Mouse (Mus musculus) forebrain, embryonic 10.5 days (tissue): Measurements from ENCODE around the gene Asphd1. TPM values are rescaled to one million over a fixed set of nuclear protein-coding genes. Genes with fewer than 3 reads are reported as not detected.

Experiments used
- DNase-seq: peaks from one replicate; pipeline ENCODE4 v3.0.0-alpha.2; 2017; ENCODE audit warnings: low spot score; ENCODE audit errors: extremely low spot score
- H3K27ac ChIP-seq: fragments of 300-500 bp; sonication (generic); 2 replicates; pipeline ENCODE4 v1.5.1; 2016; ENCODE audit warnings: mild to moderate bottlenecking
- H3K27me3 ChIP-seq: fragments of 300-500 bp; sonication (generic); 2 replicates; pipeline ENCODE4 v1.6.1; 2016; ENCODE audit warnings: mild to moderate bottlenecking; ENCODE audit not compliant: poor library complexity, severe bottlenecking
- H3K36me3 ChIP-seq: fragments of 300-500 bp; sonication (generic); replicated peaks from 2 replicates; pipeline ENCODE4 v1.6.1; 2016; ENCODE audit warnings: mild to moderate bottlenecking, moderate library complexity
- H3K4me1 ChIP-seq: fragments of 300-500 bp; sonication (generic); 2 replicates; pipeline ENCODE4 v1.6.1; 2016
- H3K4me3 ChIP-seq: fragments of 300-500 bp; sonication (generic); 2 replicates; pipeline ENCODE4 v1.5.1; 2016; ENCODE audit warnings: mild to moderate bottlenecking, moderate library complexity
- H3K9me3 ChIP-seq: fragments of 300-500 bp; sonication (generic); 2 replicates; pipeline ENCODE4 v1.6.1; 2016; ENCODE audit warnings: mild to moderate bottlenecking, moderate library complexity
- WGBS: fragments of 180-500 bp; shearing (Covaris S2); methylation state at CpG from one replicate; pipeline ENCODE4 v1.1.7; 2016; 5-methylcytosine and 5-hydroxymethylcytosine counted together
- polyA plus RNA-seq: library from polyadenylated mRNA; unstranded; fragments of >200 nt; fragmentation: Nextera tagmentation; extraction: Ambion mirVana; gene quantifications from 2 replicates; pipeline ENCODE4 v1.2.1, GENCODE M21; 2016

The Asphd1 gene
- polyA plus RNA-seq, 1 experiment from 2014 or later = 0.21 TPM

- Histone ChIP-seq H3K4me3 (peak overlapping the region; percentile 100), H3K36me3 (peaks cover 29% of the 10 kb centered on the region), H3K4me1 (peaks cover 23% of the 10 kb centered on the region), H3K9me3 (no peaks in the 10 kb centered on the region), H3K27ac (peak overlapping the region; percentile 99), H3K27me3 (no peaks in the 10 kb centered on the region)
- no peak for DNase-seq
- WGBS = 18% methylated on average over 8 of the region's 8 CpGs
These were observed 26.1 kb upstream of the Asphd1 start for GRCm38 (mm10) chr7:126975493-126975892.

- no peak for DNase-seq
- no peaks in the 10 kb centered on the region for H3K9me3 ChIP-seq
- no peak overlapping the region for H3K4me3 ChIP-seq
- no peaks in the 10 kb centered on the region for H3K36me3 ChIP-seq
- H3K27me3 ChIP-seq = peaks cover 22% of the 10 kb centered on the region
- peaks cover 6% of the 10 kb centered on the region; the same call in 1 of the 2 replicates for H3K4me1 ChIP-seq
- H3K27ac ChIP-seq = no peak overlapping the region
- WGBS = 61% methylated on average over 6 of the region's 6 CpGs
These were observed 18.0 kb upstream of the Asphd1 start for GRCm38 (mm10) chr7:126967361-126967760.

GRCm38 (mm10) chr7:126965568-126965967 lies 16.2 kb upstream of the Asphd1 start:
- Histone ChIP-seq H3K4me3 (no peak overlapping the region), H3K27ac (no peak overlapping the region), H3K36me3 (no peaks in the 10 kb centered on the region), H3K9me3 (no peaks in the 10 kb centered on the region), H3K4me1 (peaks cover 6% of the 10 kb centered on the region; the same call in 1 of the 2 replicates), H3K27me3 (peaks cover 32% of the 10 kb centered on the region)
- DNase-seq = no peak
- WGBS = 81% methylated on average over 3 of the region's 3 CpGs

- peak; percentile 40 for DNase-seq
- H3K4me3 ChIP-seq = peak overlapping the region; percentile 29
- WGBS = 28% methylated on average over 19 of the region's 19 CpGs
These were observed 14.3 kb upstream of the Asphd1 start for GRCm38 (mm10) chr7:126963548-126964286.

GRCm38 (mm10) chr7:126961965-126962364 lies 12.6 kb upstream of the Asphd1 start:
- WGBS = 94% methylated on average over 4 of the region's 4 CpGs

More at GRCm38 (mm10) chr7:126963548-126964286, 14.3 kb upstream of the Asphd1 start:
- no peaks in the 10 kb centered on the region for H3K36me3 ChIP-seq
- H3K27me3 ChIP-seq = peaks cover 32% of the 10 kb centered on the region
- H3K27ac ChIP-seq = no peak overlapping the region
- peaks cover 6% of the 10 kb centered on the region; the same call in 1 of the 2 replicates for H3K4me1 ChIP-seq
- H3K9me3 ChIP-seq = no peaks in the 10 kb centered on the region

GRCm38 (mm10) chr7:126961095-126961494 lies 11.7 kb upstream of the Asphd1 start:
- 88% methylated on average over 5 of the region's 5 CpGs for WGBS
- Histone ChIP-seq H3K9me3 (no peaks in the 10 kb centered on the region), H3K4me1 (peaks cover 6% of the 10 kb centered on the region; the same call in 1 of the 2 replicates), H3K27me3 (peaks cover 32% of the 10 kb centered on the region), H3K4me3 (no peak overlapping the region), H3K27ac (no peak overlapping the region), H3K36me3 (no peaks in the 10 kb centered on the region)
- no peak for DNase-seq

More at GRCm38 (mm10) chr7:126961965-126962364, 12.6 kb upstream of the Asphd1 start:
- Histone ChIP-seq H3K27ac (no peak overlapping the region), H3K9me3 (no peaks in the 10 kb centered on the region), H3K27me3 (peaks cover 32% of the 10 kb centered on the region), H3K4me1 (peaks cover 6% of the 10 kb centered on the region; the same call in 1 of the 2 replicates), H3K4me3 (no peak overlapping the region), H3K36me3 (no peaks in the 10 kb centered on the region)
- DNase-seq = no peak

GRCm38 (mm10) chr7:126959780-126960179 lies 10.4 kb upstream of the Asphd1 start:
- H3K36me3 ChIP-seq = no peaks in the 10 kb centered on the region
- 83% methylated on average over 9 of the region's 9 CpGs for WGBS
- H3K9me3 ChIP-seq = no peaks in the 10 kb centered on the region
- H3K4me3 ChIP-seq = no peak overlapping the region
- peaks cover 6% of the 10 kb centered on the region; the same call in 1 of the 2 replicates for H3K4me1 ChIP-seq
- peaks cover 32% of the 10 kb centered on the region for H3K27me3 ChIP-seq
- DNase-seq = no peak
- no peak overlapping the region for H3K27ac ChIP-seq

GRCm38 (mm10) chr7:126955125-126955524 lies 5.7 kb upstream of the Asphd1 start:
- DNase-seq = no peak
- Histone ChIP-seq H3K4me3 (no peak overlapping the region), H3K27ac (no peak overlapping the region), H3K9me3 (no peaks in the 10 kb centered on the region), H3K36me3 (no peaks in the 10 kb centered on the region), H3K27me3 (peaks cover 37% of the 10 kb centered on the region), H3K4me1 (peaks cover 16% of the 10 kb centered on the region)
- WGBS = 62% methylated on average over 3 of the region's 3 CpGs

- Histone ChIP-seq H3K27ac (no peak overlapping the region), H3K4me1 (peaks cover 29% of the 10 kb centered on the region), H3K27me3 (peaks cover 58% of the 10 kb centered on the region), H3K4me3 (no peak overlapping the region; the same call in 1 of the 2 replicates), H3K9me3 (no peaks in the 10 kb centered on the region), H3K36me3 (no peaks in the 10 kb centered on the region)
- under 1% methylated on average over 7 of the region's 8 CpGs for WGBS
- no peak for DNase-seq
These were observed 3.3 kb upstream of the Asphd1 start for GRCm38 (mm10) chr7:126952646-126953045.

GRCm38 (mm10) chr7:126951741-126952140 lies 2.4 kb upstream of the Asphd1 start:
- WGBS = 26% methylated on average over 4 of the region's 4 CpGs
- H3K27me3 ChIP-seq = peaks cover 58% of the 10 kb centered on the region
- DNase-seq = no peak

GRCm38 (mm10) chr7:126950647-126951615 lies 1.5 kb upstream of the Asphd1 start:
- Histone ChIP-seq H3K36me3 (peaks cover 9% of the 10 kb centered on the region; the same call in 1 of the 2 replicates), H3K9me3 (no peaks in the 10 kb centered on the region), H3K4me3 (peak overlapping the region; percentile 62), H3K27me3 (peaks cover 58% of the 10 kb centered on the region), H3K4me1 (peaks cover 29% of the 10 kb centered on the region), H3K27ac (no peak overlapping the region)
- 4% methylated on average over 26 of the region's 26 CpGs for WGBS
- DNase-seq = no peak

More at GRCm38 (mm10) chr7:126951741-126952140, 2.4 kb upstream of the Asphd1 start:
- no peak overlapping the region for H3K27ac ChIP-seq
- H3K9me3 ChIP-seq = no peaks in the 10 kb centered on the region
- H3K4me3 ChIP-seq = peak overlapping the region; percentile 62
- H3K4me1 ChIP-seq = peaks cover 29% of the 10 kb centered on the region
- 0 out of 2 replicates have a peak, but pooled peaks cover 3% of the 10 kb centered on the region for H3K36me3 ChIP-seq

GRCm38 (mm10) chr7:126949793-126950646 lies 638 bp upstream of the Asphd1 start, which contains the start of gene Sez6l2:
TSS of gene Sez6l2 (plus strand) at chr7:126950563.
- peaks cover 58% of the 10 kb centered on the region for H3K27me3 ChIP-seq
- peak within 1 kb of the TSS; percentile 54; the same call in 1 of the 2 replicates for H3K27ac ChIP-seq
- under 1% methylated on average over 42 of the region's 42 CpGs for WGBS
- peaks cover 29% of the 10 kb centered on the region for H3K4me1 ChIP-seq
- peak; percentile 92 for DNase-seq
- peak within 1 kb of the TSS; percentile 62 for H3K4me3 ChIP-seq
- H3K36me3 ChIP-seq = peaks cover 15% of the 10 kb centered on the region
- no peaks in the 10 kb centered on the region for H3K9me3 ChIP-seq
